Mouse (Mus musculus): ENCODE results near the gene Zbtb46.

- TF ChIP-seq CTCF (conservative IDR thresholded peaks at IDR 0.05; ENCODE audit: insufficient read depth, insufficient read length, low read depth, low read length) (peak; percentile 94), POLR2A (IDR thresholded peaks at IDR 0.05; ENCODE audit: low read depth, low read length) (no peak)
Measured at GRCm38 (mm10) chr2:181392600-181393213, 66.5 kb downstream of the Zbtb46 start.

Data from kidney, adult 2 months (tissue).